ENCODE assay signal across 20 mouse cellular contexts in genomic region chr4:103993884-103994283, GRCm38 (mm10).
DNase-seq lines count a peak whose midpoint lies in the region; ATAC-seq and TF ChIP-seq lines count a peak whose summit lies in the region.
"Had no signal": no experiment of that assay in that cellular context is flagged by ENCODE, and none has a peak within 500 bp of the region (broad histone marks: within the 10 kb centered on the region; RNA-seq: fewer than 3 reads in every experiment).

No protein-coding gene starts in this region.

- no peak for TF ChIP-seq CTCF in forebrain, postnatal 0 days (IDR thresholded peaks at IDR 0.05; ENCODE audit: low read depth)
- TF ChIP-seq CTCF in brain, embryonic 14.5 days (IDR thresholded peaks at IDR 0.05; ENCODE audit: borderline replicate concordance, extremely low read depth, insufficient read depth, insufficient read length), result no peak

- no peaks in the 10 kb centered on the region for H3K9me3 ChIP-seq in forebrain, embryonic 12.5 days
- no peaks in the 10 kb centered on the region for H3K9me3 ChIP-seq in forebrain, postnatal 0 days (ENCODE audit: low read length)
- H3K9me3 ChIP-seq in forebrain, embryonic 15.5 days, result no peaks in the 10 kb centered on the region
- H3K9me3 ChIP-seq in neural tube, embryonic 14.5 days (ENCODE audit: control insufficient read depth, low read length), result no peaks in the 10 kb centered on the region
- no peaks in the 10 kb centered on the region for H3K9me3 ChIP-seq in embryonic facial prominence, embryonic 10.5 days
- H3K9me3 ChIP-seq: heart, embryonic 10.5 days; midbrain, embryonic 10.5 days had no signal

- no peak for TF ChIP-seq POLR2A in brain, embryonic 14.5 days (IDR thresholded peaks at IDR 0.05; ENCODE audit: borderline replicate concordance, extremely low read depth, insufficient read depth, insufficient read length, poor library complexity, severe bottlenecking)

- H3K36me3 ChIP-seq in forebrain, embryonic 12.5 days (replicated peaks), result no peaks in the 10 kb centered on the region
- no peaks in the 10 kb centered on the region for H3K36me3 ChIP-seq in forebrain, postnatal 0 days (ENCODE audit: insufficient read depth)
- H3K36me3 ChIP-seq in forebrain, embryonic 15.5 days, result no peaks in the 10 kb centered on the region
- no peaks in the 10 kb centered on the region for H3K36me3 ChIP-seq in neural tube, embryonic 14.5 days (ENCODE audit: control insufficient read depth, insufficient read depth, low read length)
- no peaks in the 10 kb centered on the region for H3K36me3 ChIP-seq in embryonic facial prominence, embryonic 10.5 days (replicated peaks)
- H3K36me3 ChIP-seq: heart, embryonic 10.5 days; midbrain, embryonic 10.5 days had no signal

- no peak overlapping the region for H3K27ac ChIP-seq in forebrain, embryonic 12.5 days
- H3K27ac ChIP-seq in forebrain, postnatal 0 days (ENCODE audit: low read depth, low read length), result no peak overlapping the region
- H3K27ac ChIP-seq in forebrain, embryonic 15.5 days (replicated peaks), result no peak overlapping the region
- no peak overlapping the region for H3K27ac ChIP-seq in neural tube, embryonic 14.5 days (ENCODE audit: low read depth, low read length)
- no peak overlapping the region for H3K27ac ChIP-seq in embryonic facial prominence, embryonic 10.5 days (replicated peaks)
- H3K27ac ChIP-seq: heart, embryonic 10.5 days; layer of hippocampus, adult 2 months; macrophage; midbrain, embryonic 10.5 days; stomach, postnatal 0 days had no signal

- peaks cover 4% of the 10 kb centered on the region for H3K4me1 ChIP-seq in forebrain, embryonic 12.5 days
- no peaks in the 10 kb centered on the region for H3K4me1 ChIP-seq in forebrain, postnatal 0 days (ENCODE audit: insufficient read depth)
- H3K4me1 ChIP-seq in forebrain, embryonic 15.5 days, result no peaks in the 10 kb centered on the region
- peaks cover 10% of the 10 kb centered on the region; the same call in 1 of the 2 replicates for H3K4me1 ChIP-seq in neural tube, embryonic 14.5 days (ENCODE audit: control insufficient read depth, insufficient read depth, low read length)
- H3K4me1 ChIP-seq in embryonic facial prominence, embryonic 10.5 days, result no peaks in the 10 kb centered on the region
- H3K4me1 ChIP-seq: heart, embryonic 10.5 days; midbrain, embryonic 10.5 days had no signal

- ATAC-seq in forebrain, embryonic 12.5 days (ENCODE audit: low FRiP score), result peak; percentile 75
- ATAC-seq in forebrain, postnatal 0 days, result no peak
- ATAC-seq in forebrain, embryonic 15.5 days (replicated peaks), result 0 out of 2 replicates have a peak, but pooled peaks have one; percentile 43
- peak; percentile 95 for ATAC-seq in neural tube, embryonic 14.5 days (ENCODE audit: low read depth)
- ATAC-seq: intestine, postnatal 0 days; lung, postnatal 0 days had no signal

- 47% methylated on average over 3 of the region's 3 CpGs for WGBS in forebrain, embryonic 12.5 days
- WGBS in forebrain, postnatal 0 days, result 43% methylated on average over 3 of the region's 3 CpGs
- WGBS in forebrain, embryonic 15.5 days, result 43% methylated on average over 3 of the region's 3 CpGs
- WGBS in neural tube, embryonic 14.5 days, result 36% methylated on average over 3 of the region's 3 CpGs
- 81% methylated on average over 3 of the region's 3 CpGs for WGBS in embryonic facial prominence, embryonic 10.5 days

- H3K4me2 ChIP-seq in forebrain, embryonic 12.5 days, result no peak overlapping the region
- no peak overlapping the region for H3K4me2 ChIP-seq in forebrain, postnatal 0 days (ENCODE audit: low read depth)
- H3K4me2 ChIP-seq in forebrain, embryonic 15.5 days (replicated peaks), result no peak overlapping the region
- no peak overlapping the region for H3K4me2 ChIP-seq in neural tube, embryonic 14.5 days (ENCODE audit: low read depth, low read length)

- intact Hi-C loops in heart, postnatal 14 days (cut with DNase I), result no loop called here

- no peak overlapping the region for H3K9ac ChIP-seq in forebrain, embryonic 12.5 days
- H3K9ac ChIP-seq in forebrain, postnatal 0 days, result no peak overlapping the region
- no peak overlapping the region for H3K9ac ChIP-seq in forebrain, embryonic 15.5 days (replicated peaks)
- no peak overlapping the region for H3K9ac ChIP-seq in neural tube, embryonic 14.5 days (replicated peaks; ENCODE audit: low read depth, low read length)

- H3K4me3 ChIP-seq in forebrain, embryonic 12.5 days (replicated peaks), result no peak overlapping the region
- H3K4me3 ChIP-seq in forebrain, postnatal 0 days (ENCODE audit: low read depth, low read length), result no peak overlapping the region
- no peak overlapping the region for H3K4me3 ChIP-seq in forebrain, embryonic 15.5 days
- no peak overlapping the region for H3K4me3 ChIP-seq in neural tube, embryonic 14.5 days (ENCODE audit: low read depth, low read length)
- no peak overlapping the region for H3K4me3 ChIP-seq in embryonic facial prominence, embryonic 10.5 days
- H3K4me3 ChIP-seq: heart, embryonic 10.5 days; layer of hippocampus, adult 2 months; midbrain, embryonic 10.5 days had no signal

- H3K27me3 ChIP-seq in forebrain, embryonic 12.5 days, result no peaks in the 10 kb centered on the region
- H3K27me3 ChIP-seq in forebrain, postnatal 0 days (ENCODE audit: insufficient read depth, low read length), result no peaks in the 10 kb centered on the region
- no peaks in the 10 kb centered on the region for H3K27me3 ChIP-seq in forebrain, embryonic 15.5 days
- H3K27me3 ChIP-seq in neural tube, embryonic 14.5 days (ENCODE audit: control insufficient read depth, insufficient read depth, low read length), result no peaks in the 10 kb centered on the region
- H3K27me3 ChIP-seq in embryonic facial prominence, embryonic 10.5 days (replicated peaks; ENCODE audit: low read depth, poor library complexity, severe bottlenecking), result no peaks in the 10 kb centered on the region

- no peak for DNase-seq in forebrain, postnatal 0 days
- peak; percentile 72 for DNase-seq in brain, embryonic 14.5 days (ENCODE audit: low read depth)
- no peak for DNase-seq in heart, postnatal 14 days
- DNase-seq in embryonic facial prominence, embryonic 10.5 days (ENCODE audit: low spot score), result no peak
- DNase-seq: adrenal gland, postnatal 36 days; cerebellum, adult 11 months; cerebellum, adult 9-11 months; gastrocnemius, postnatal 10 days; kidney, postnatal 25 days; thymus, adult 2 months had no signal
